Mouse (Mus musculus) megakaryocyte, embryonic 14.5 days (primary cell): ENCODE measurements at regions not wholly inside any gene's neighbourhood (a gene's known extent, or its start where the extent isn't known, plus 50 kb on each side); places are given as distances from the start of the nearest gene placed in this dataset.

Experiments used
- FLI1 ChIP-seq: IDR thresholded peaks from 2 replicates; pipeline ENCODE4 v1.6.1; 2012; ENCODE audit warnings: low read length, inconsistent platforms, mixed read lengths
- GATA1 ChIP-seq: IDR thresholded peaks from 3 replicates; pipeline ENCODE4 v1.6.1; 2012; ENCODE audit warnings: mixed read lengths, low read length, inconsistent platforms, borderline replicate concordance

GRCm38 (mm10) chr10:44612571-44612970 is 84.3 kb upstream of the Prdm1 start:
- TF ChIP-seq GATA1 (no peak), FLI1 (no peak)
